Mouse (Mus musculus) spleen, adult 2 months (tissue): Measurements from ENCODE around the gene Cpvl.

Experiments used
- CTCF ChIP-seq: fragments of 200-500 bp; IDR thresholded peaks from 2 replicates; pipeline ENCODE4 v1.5.1; 2011; ENCODE audit warnings: mild to moderate bottlenecking, inconsistent platforms; ENCODE audit not compliant: insufficient read depth, insufficient read length, insufficient replicate concordance; ENCODE audit errors: extremely low read depth
- POLR2A ChIP-seq: fragments of 200-500 bp; IDR thresholded peaks from 2 replicates; pipeline ENCODE4 v1.6.1; 2011; ENCODE audit warnings: low read depth, low read length, inconsistent platforms

DNA sequence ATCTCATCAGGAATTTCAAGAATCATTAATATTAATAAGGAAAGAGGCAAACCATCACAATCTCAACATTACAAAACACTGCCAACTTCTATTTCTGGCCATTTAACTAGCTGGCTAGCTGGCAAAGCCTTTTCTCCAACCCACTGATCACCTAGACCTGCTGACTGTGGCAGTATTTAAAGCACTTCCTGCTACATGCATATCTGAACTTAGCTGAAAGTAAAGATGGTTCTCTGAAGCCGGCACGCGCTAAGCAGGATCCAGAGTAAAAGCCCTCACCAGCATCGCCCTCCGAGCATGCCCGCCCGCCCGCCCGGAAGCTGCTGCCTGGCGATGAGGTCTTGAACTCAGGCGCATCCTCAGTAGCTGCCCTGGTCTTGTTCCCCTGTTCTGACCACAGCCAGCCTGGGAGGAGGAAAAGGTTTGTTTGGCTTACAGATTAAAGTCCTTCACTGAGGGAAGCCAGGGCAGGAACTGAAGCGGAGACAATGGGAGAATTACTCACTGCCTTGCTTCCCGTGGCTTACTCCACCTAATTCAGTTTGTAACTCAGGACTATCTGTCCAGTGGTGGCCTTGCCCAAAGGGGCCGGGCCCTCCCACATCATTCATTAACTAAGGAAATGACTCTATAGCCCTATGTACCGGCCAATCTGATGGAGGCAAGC lies 42.8 kb upstream of the Cpvl start:
- no peak for TF ChIP-seq CTCF
- no peak for TF ChIP-seq POLR2A
